Mouse (Mus musculus) myocyte (in vitro differentiated cells): ENCODE data around the gene Zbtb8a.

Experiments used
- POLR2A ChIP-seq: IDR thresholded peaks from one replicate; pipeline ENCODE4 v1.6.1; 2011; ENCODE audit warnings: low read depth, mild to moderate bottlenecking, control low read depth, moderate library complexity; ENCODE audit not compliant: insufficient read length
- POLR2AphosphoS2 ChIP-seq: IDR thresholded peaks from one replicate; pipeline ENCODE4 v1.6.1; 2011; ENCODE audit warnings: low read depth, control low read depth; ENCODE audit not compliant: insufficient read length
- TCF12 ChIP-seq: IDR thresholded peaks from one replicate; pipeline ENCODE4 v1.6.1; 2011; ENCODE audit warnings: mild to moderate bottlenecking, control low read depth; ENCODE audit not compliant: poor library complexity, insufficient read depth, severe bottlenecking

- no peak for TF ChIP-seq POLR2AphosphoS2
- TF ChIP-seq POLR2A, result no peak
- no peak for TF ChIP-seq TCF12
These were observed 7.8 kb upstream of the Zbtb8a start for GRCm38 (mm10) chr4:129385685-129386084.
